Mouse (Mus musculus): Measurements from ENCODE around the gene Uvrag. TPM values are rescaled to one million over a fixed set of nuclear protein-coding genes. Genes with fewer than 3 reads are reported as not detected.

Gene Uvrag
- polyA plus RNA-seq, 1 experiment from 2014 or later, result 19.1 TPM

DNA sequence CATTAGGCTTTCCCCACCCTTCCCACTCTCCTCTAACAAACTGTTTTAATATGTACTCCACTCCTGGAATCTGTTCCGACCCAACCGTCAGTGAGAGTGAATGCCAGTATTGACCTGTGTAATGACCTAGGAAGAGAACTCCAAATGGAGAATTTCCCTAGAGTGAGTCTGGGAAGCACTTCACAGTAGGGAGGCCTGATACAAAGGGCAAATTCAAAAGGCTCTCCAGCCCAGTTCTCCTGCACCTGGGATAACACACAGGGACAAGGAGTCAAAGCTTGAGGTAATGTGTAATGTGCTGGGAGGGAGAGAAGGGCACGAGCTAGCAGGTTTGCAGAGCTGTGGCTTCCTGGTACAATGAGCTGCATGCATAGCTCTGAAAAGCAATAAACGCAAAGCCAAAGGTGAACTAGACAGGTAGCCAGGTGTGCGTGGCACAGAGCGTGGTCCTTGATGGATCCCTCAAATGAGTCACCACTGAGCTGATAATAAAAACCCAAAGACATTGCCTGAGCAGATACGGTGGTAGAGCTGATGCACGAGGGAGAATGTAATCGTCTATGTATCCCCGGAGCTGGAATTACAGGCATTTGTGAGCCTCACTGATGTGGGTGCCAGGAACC, 213.9 kb downstream of the Uvrag start:
- Histone ChIP-seq H3K9me3 (replicated peaks) (no peaks in the 10 kb centered on the region), H3K9ac (no peak overlapping the region), H3K27ac (no peak overlapping the region), H3K4me2 (no peak overlapping the region), H3K4me3 (replicated peaks) (no peak overlapping the region), H3K4me1 (peaks cover 47% of the 10 kb centered on the region), H3K27me3 (no peaks in the 10 kb centered on the region), H3K36me3 (no peaks in the 10 kb centered on the region)
- 76% methylated on average over 10 of the region's 10 CpGs for whole genome bisulfite sequencing
- no peak for ATAC-seq (replicated peaks; ENCODE audit: low FRiP score)

DNA sequence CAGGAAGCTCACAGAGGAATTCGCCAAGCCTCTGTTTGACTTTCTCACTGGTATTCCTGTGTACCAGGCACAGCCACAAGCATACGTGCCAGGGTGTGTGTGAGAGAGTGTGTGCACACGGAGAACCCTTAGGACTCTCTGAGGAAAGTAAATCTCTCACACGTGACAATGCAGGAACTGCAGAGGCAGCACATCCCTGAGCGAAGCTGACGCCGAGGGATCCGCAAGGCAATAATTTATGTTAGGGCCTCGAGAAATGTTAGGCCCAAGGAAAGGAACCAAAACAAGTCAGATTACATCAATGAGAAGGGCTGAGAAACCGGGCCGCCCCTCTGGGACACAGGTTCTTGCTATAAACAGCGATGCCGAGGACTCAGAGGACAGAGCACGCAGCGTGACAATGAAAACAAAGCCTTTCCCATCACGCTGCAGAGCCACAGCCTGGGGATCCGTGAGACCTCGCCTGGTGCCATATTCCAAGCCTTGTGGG, 216.5 kb downstream of the Uvrag start:
- Histone ChIP-seq H3K9ac (no peak overlapping the region), H3K4me2 (peak overlapping the region; percentile 40)

DNA sequence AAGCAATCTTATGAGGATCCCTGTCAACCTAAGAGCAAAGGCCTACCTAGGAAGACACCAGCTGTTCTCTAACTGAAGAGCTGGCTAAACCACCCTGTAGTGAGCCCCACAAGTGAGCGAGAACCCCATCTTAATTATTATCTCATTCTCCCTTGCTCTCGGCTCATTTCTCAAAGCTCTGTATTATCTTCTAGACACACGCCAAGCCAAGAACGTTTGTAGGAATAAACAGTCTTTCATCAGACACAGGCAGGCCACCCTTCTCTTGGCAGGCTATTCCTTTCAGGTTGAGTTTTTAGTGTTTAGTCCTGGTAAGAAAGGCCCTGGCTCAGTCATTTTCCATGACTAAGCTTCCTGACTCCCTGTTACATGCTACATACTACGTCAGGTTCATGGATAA, 218.0 kb downstream of the Uvrag start:
- no peaks in the 10 kb centered on the region for H3K9me3 ChIP-seq (replicated peaks)
- H3K4me1 ChIP-seq, result peaks cover 41% of the 10 kb centered on the region
- WGBS, result 85% methylated on average over 5 of the region's 5 CpGs
- no peak overlapping the region for H3K4me2 ChIP-seq
- no peaks in the 10 kb centered on the region for H3K27me3 ChIP-seq
- H3K9ac ChIP-seq, result no peak overlapping the region
- no peaks in the 10 kb centered on the region for H3K36me3 ChIP-seq
- H3K4me3 ChIP-seq (replicated peaks), result no peak overlapping the region
- no peak overlapping the region for H3K27ac ChIP-seq
- no peak for ATAC-seq (replicated peaks; ENCODE audit: low FRiP score)

More for the DNA sequence above, 216.5 kb downstream of the Uvrag start:
- no peak overlapping the region for H3K4me3 ChIP-seq (replicated peaks)
- H3K9me3 ChIP-seq (replicated peaks), result no peaks in the 10 kb centered on the region
- H3K27ac ChIP-seq, result peak overlapping the region; percentile 61
- 11% methylated on average over 18 of the region's 18 CpGs for WGBS
- peak; percentile 44; the same call in 1 of the 2 replicates for ATAC-seq (replicated peaks; ENCODE audit: low FRiP score)
- H3K4me1 ChIP-seq, result peaks cover 54% of the 10 kb centered on the region
- no peaks in the 10 kb centered on the region for H3K27me3 ChIP-seq
- H3K36me3 ChIP-seq, result no peaks in the 10 kb centered on the region

DNA sequence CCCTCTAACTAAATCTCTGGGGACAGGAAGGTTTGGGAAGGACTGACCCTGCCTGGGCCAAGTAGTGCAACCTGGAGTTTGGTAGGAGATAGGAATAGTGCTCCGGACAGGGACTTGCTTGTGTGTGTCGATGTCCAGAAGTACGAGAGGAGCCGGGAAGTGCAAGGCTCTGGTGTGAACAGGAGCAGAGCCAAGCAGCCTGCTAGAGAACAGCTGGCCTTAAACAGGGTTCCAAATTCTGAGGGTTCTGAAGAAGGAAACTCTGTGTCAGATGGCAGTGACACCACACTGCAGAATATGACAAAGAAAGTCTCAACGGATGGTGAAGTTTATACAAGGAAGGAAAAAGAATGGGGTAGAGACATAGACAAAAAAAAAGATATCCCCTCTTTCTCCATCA, 223.5 kb downstream of the Uvrag start:
- Histone ChIP-seq H3K27ac (no peak overlapping the region), H3K4me1 (peaks cover 9% of the 10 kb centered on the region; the same call in 1 of the 2 replicates), H3K4me2 (no peak overlapping the region), H3K9ac (no peak overlapping the region), H3K36me3 (no peaks in the 10 kb centered on the region), H3K27me3 (no peaks in the 10 kb centered on the region), H3K9me3 (replicated peaks) (no peaks in the 10 kb centered on the region), H3K4me3 (replicated peaks) (no peak overlapping the region)
- ATAC-seq (replicated peaks; ENCODE audit: low FRiP score), result no peak
- 78% methylated on average over 5 of the region's 5 CpGs for WGBS

DNA sequence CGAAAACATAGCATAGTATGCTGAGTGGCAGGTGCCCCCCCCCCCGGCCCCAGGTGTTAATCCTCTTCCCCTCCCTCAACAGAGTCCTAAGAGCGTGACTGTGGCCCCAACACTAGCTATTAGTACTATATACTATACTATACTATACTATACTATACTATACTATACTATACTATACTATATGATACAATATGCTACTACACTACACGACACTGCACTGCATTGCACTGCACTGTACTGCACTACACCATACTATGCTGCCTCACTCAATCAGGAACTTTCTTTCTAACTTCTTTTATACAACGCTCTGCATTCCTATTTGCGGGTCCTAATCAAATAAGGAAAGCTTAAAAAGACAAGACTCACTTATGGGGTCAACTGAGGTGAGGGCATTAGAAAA, 224.4 kb downstream of the Uvrag start:
- no peak for ATAC-seq (replicated peaks; ENCODE audit: low FRiP score)
- Histone ChIP-seq H3K27ac (no peak overlapping the region), H3K4me3 (replicated peaks) (no peak overlapping the region), H3K9ac (no peak overlapping the region), H3K27me3 (no peaks in the 10 kb centered on the region), H3K9me3 (replicated peaks) (no peaks in the 10 kb centered on the region), H3K4me1 (peaks cover 6% of the 10 kb centered on the region; the same call in 1 of the 2 replicates), H3K4me2 (no peak overlapping the region), H3K36me3 (no peaks in the 10 kb centered on the region)
- WGBS, result 88% methylated on average over 6 of the region's 6 CpGs

DNA sequence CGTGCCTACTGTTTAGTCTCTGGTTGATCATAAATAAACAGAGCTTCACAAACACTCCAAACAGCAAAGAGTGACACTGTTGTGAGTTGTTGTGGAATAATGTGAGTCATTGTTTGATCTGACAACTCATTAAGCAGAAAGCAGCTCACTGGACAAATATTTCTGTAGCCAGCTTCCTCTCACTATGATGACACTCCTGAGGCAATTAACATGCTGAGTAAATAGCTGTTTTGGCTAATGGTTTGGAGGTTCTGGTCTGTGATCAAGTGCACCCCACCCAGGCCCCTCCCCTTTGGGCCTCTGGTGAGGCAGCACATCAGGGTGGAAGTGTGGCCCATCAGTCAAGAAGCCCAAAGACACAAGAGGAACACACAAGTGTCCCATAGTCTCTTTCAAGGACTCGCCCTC, 228.0 kb downstream of the Uvrag start:
- H3K4me2 ChIP-seq, result no peak overlapping the region
- no peak overlapping the region for H3K27ac ChIP-seq
- ATAC-seq (replicated peaks; ENCODE audit: low FRiP score), result no peak
- no peaks in the 10 kb centered on the region for H3K27me3 ChIP-seq
- no peaks in the 10 kb centered on the region for H3K36me3 ChIP-seq
- H3K9ac ChIP-seq, result no peak overlapping the region
- no peak overlapping the region for H3K4me3 ChIP-seq (replicated peaks)
- H3K4me1 ChIP-seq, result 0 out of 2 replicates have a peak, but pooled peaks cover 6% of the 10 kb centered on the region
- no peaks in the 10 kb centered on the region for H3K9me3 ChIP-seq (replicated peaks)
- WGBS, result 73% methylated on average over 2 of the region's 2 CpGs

DNA sequence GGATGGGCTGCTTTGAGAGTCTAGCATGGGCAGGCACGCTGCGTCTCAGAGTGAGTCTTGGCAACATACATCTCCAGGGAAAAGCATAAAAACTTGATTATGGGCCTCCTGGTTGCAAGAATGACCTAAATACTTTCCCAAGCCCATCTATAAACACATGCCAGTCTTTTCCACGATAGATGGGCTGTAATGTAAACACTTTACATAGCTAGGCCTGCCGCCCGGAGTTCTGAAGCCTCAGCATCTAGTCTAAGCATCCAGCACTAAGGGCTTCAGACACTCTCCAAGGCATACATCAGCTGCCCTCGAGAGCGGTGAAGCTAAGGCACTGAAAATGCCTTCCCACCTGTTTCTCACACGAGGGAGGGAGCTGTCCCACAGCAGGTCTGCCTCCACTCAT, 229.7 kb downstream of the Uvrag start:
- ATAC-seq (replicated peaks; ENCODE audit: low FRiP score), result no peak
- Histone ChIP-seq H3K4me2 (no peak overlapping the region), H3K4me1 (0 out of 2 replicates have a peak, but pooled peaks cover 6% of the 10 kb centered on the region), H3K27ac (no peak overlapping the region), H3K36me3 (no peaks in the 10 kb centered on the region), H3K9me3 (replicated peaks) (no peaks in the 10 kb centered on the region), H3K9ac (no peak overlapping the region), H3K4me3 (replicated peaks) (no peak overlapping the region), H3K27me3 (no peaks in the 10 kb centered on the region)
- WGBS, result 75% methylated on average over 8 of the region's 8 CpGs

DNA sequence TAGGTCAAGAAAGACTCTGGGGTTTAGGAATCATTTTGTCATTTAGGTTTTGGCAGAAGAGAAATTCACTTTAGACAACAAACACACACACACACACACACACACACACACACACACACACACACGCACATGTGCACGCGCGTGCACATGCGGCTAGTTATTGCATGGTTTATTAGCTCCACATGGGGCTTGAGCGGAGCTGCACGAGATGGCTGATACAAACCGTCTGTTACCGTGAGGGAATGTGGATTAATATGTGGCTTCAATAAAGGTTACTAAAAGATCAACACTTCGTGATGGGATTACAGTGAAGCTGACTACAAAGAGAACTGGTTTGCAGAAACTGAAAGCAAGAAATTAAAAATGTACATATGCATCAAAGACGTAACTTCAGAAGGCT, 230.2 kb downstream of the Uvrag start:
- no peak for ATAC-seq (replicated peaks; ENCODE audit: low FRiP score)
- 80% methylated on average over 11 of the region's 11 CpGs for WGBS

DNA sequence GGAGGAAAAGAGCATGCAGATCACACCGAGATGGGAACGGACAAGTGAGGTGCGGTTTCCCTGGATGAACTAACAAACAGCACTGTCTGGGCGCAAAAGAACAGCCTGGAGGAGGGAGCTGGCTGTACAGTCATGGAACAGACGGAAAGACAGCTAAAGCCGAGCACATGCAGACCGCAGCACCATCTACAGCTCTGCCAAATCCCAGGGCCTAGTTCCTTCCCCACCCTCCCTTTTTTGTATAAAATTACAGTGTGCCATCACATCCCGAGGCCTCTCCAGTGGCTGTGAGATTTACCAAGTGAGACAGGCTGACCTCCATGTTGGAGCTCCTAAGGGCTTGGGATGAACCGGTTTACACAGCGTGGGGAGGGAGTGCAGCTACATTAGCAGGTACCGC, 230.8 kb downstream of the Uvrag start:
- WGBS, result 70% methylated on average over 11 of the region's 11 CpGs
- Histone ChIP-seq H3K4me1 (peaks cover 14% of the 10 kb centered on the region), H3K4me3 (replicated peaks) (no peak overlapping the region), H3K27ac (no peak overlapping the region), H3K36me3 (no peaks in the 10 kb centered on the region), H3K4me2 (no peak overlapping the region), H3K9me3 (replicated peaks) (no peaks in the 10 kb centered on the region), H3K9ac (no peak overlapping the region), H3K27me3 (no peaks in the 10 kb centered on the region)
- no peak for ATAC-seq (replicated peaks; ENCODE audit: low FRiP score)

More for the DNA sequence above, 230.2 kb downstream of the Uvrag start:
- no peak overlapping the region for H3K4me2 ChIP-seq
- peaks cover 10% of the 10 kb centered on the region for H3K4me1 ChIP-seq
- no peaks in the 10 kb centered on the region for H3K27me3 ChIP-seq
- H3K9me3 ChIP-seq (replicated peaks), result no peaks in the 10 kb centered on the region
- no peak overlapping the region for H3K27ac ChIP-seq
- H3K4me3 ChIP-seq (replicated peaks), result no peak overlapping the region
- H3K9ac ChIP-seq, result no peak overlapping the region
- no peaks in the 10 kb centered on the region for H3K36me3 ChIP-seq

DNA sequence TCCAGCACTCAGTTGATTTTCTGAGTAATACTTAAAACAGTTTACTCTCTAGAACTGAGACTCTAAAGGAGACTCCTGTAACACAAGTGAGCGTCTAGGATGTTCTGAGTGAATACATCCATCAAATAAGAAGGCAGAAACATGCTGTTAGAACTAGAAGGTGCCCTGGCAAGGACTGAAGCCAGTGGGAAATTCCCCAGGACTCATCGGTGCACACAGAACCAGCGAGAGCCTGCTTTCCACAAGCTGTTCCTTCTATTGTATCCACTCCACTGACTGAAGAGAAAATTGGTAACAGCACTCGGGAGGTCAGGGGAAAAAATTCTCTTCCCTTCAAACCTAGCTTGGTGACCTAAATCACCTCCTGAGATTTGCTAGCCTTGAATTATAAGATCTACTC, 233.5 kb downstream of the Uvrag start:
- H3K9ac ChIP-seq, result no peak overlapping the region
- peaks cover 35% of the 10 kb centered on the region for H3K4me1 ChIP-seq
- no peak overlapping the region for H3K27ac ChIP-seq
- no peaks in the 10 kb centered on the region for H3K27me3 ChIP-seq
- no peaks in the 10 kb centered on the region for H3K36me3 ChIP-seq
- H3K4me2 ChIP-seq, result no peak overlapping the region
- no peaks in the 10 kb centered on the region for H3K9me3 ChIP-seq (replicated peaks)
- no peak overlapping the region for H3K4me3 ChIP-seq (replicated peaks)
- WGBS, result 74% methylated on average over 4 of the region's 4 CpGs
- no peak for ATAC-seq (replicated peaks; ENCODE audit: low FRiP score)

DNA sequence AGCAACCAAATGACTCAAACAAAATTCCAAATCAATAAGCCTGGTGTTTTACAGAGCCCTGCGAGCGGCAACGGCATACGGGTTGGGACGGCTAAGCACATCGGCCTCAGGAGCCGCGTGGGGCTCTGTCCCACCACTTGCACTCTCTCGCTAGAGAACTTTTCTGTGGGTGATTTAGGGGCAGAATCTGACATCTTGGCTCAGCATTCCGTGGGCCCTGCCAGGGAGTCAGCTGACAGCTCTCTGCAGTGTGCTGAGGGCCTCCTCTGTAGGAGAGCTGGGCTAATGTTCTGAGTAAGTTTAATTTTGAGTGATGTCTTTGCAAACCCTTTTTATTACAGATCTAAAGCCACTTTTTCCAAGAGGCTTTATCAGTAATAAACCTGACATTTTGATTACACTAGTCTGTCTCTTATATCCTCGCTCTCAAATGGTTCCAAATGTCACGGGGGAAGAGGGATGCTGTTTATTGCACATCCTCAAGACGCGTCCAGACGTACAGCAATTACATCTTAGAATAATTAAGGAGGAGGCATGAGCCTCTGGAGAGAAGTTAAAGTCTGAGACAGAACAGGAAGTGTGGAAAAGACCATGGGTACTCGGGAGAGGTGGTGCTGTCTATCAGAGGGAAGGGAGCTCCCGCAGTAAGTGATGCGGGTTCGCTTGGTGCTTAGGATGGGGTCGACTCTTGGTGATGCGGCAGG, 236.1 kb downstream of the Uvrag start:
- H3K9ac ChIP-seq, result no peak overlapping the region
- H3K4me1 ChIP-seq, result peaks cover 39% of the 10 kb centered on the region
- 37% methylated on average over 21 of the region's 21 CpGs for WGBS
- no peaks in the 10 kb centered on the region for H3K27me3 ChIP-seq
- no peaks in the 10 kb centered on the region for H3K9me3 ChIP-seq (replicated peaks)
- ATAC-seq (replicated peaks; ENCODE audit: low FRiP score), result peak; percentile 71
- peak overlapping the region; percentile 49 for H3K27ac ChIP-seq
- peak overlapping the region; percentile 10; the same call in 1 of the 2 replicates for H3K4me2 ChIP-seq
- no peaks in the 10 kb centered on the region for H3K36me3 ChIP-seq
- H3K4me3 ChIP-seq (replicated peaks), result no peak overlapping the region

DNA sequence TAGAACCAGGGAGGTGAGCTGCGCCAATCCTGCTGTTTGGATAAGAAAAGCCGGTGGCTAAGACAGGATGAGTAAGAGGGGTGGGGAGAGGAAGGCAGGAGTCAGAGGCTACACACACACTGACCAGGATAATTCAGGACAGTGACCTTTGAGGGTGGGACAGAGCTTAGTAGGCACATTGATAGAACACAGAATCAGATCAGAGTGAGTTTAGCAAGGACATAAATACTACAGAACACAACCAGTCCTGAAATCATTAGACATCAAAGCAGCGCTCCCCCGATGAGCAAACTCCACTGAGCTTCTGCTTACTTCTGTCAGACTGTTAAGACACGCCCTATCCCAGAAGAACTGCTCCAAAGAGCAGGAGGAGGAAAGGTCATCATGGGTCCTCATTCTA, 237.1 kb downstream of the Uvrag start:
- 27% methylated on average over 5 of the region's 5 CpGs for WGBS
- Histone ChIP-seq H3K9ac (no peak overlapping the region), H3K4me1 (peaks cover 48% of the 10 kb centered on the region), H3K4me2 (no peak overlapping the region), H3K9me3 (replicated peaks) (no peaks in the 10 kb centered on the region), H3K27ac (peak overlapping the region; percentile 19; the same call in 1 of the 2 replicates), H3K36me3 (no peaks in the 10 kb centered on the region), H3K4me3 (replicated peaks) (no peak overlapping the region), H3K27me3 (no peaks in the 10 kb centered on the region)
- ATAC-seq (replicated peaks; ENCODE audit: low FRiP score), result no peak
